Mouse (Mus musculus) lung, postnatal 36 days (tissue): ENCODE measurements at regions not wholly inside any gene's neighbourhood (a gene's known extent, or its start where the extent isn't known, plus 50 kb on each side); places are given as distances from the start of the nearest gene placed in this dataset.
"Not testable (repeated sequence)": the region's sequence is repeated elsewhere in the genome, so short reads cannot be mapped to it uniquely, and the experiment has no call there.

Source experiments
- DNase-seq: peaks from one replicate; pipeline ENCODE4 v3.0.0; 2022; ENCODE audit warnings: mixed read lengths

DNA sequence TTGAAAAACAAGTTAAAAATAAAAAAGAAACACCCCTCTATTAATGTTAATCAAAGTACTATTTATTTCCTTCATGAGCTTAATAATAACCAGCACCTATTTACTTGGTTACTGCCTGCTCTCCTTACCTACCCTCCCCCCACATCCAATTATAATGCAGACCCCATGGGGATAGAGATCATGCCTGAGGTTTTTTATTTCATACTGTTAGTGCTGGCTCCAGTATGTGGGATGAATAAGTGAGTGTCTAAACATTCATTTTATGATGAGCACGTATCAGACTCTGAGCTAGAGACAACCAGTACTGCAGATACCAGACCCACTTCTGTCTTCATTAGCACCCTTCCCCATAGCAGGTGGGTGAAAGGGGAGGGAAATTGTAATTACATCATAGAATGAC, 83.6 kb upstream of the Atp1b1 start:
- DNase-seq, result no peak

DNA sequence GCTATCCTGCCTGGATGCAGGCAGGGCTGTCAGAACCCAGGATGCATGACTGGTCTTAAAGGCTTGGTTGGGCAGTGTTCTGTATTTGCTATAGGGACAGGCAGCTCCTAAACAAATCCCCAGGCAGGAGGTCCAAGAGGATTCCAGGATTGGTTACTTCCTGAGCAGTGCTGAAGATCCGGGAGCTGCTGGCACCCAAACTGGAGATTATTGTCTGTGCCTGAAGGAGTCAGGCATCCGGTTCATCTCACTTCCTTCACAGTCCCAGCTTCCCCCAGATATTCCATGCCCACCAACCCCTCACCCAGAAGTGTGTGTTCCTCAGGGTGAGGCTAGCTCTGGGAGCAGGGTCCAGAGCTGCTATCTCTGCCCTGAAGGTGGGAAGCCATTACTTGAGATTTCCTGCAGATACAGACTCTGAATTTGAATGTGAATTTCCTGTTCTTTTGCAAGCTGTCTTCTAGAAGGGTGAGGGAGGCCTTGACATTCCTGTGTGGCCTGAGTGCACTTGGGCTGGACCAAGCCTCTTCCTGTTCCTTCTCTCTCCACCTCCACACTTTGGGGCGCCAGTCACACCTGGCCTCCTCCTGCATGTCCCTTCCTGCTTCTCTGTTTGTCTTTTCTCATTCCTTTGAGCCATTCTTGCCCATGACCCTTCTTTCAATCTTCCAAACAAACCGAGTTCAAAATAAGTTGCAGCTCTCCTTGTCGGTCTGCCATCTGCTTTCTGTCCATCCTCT, 80.3 kb upstream of the Atp1b1 start:
- peak; percentile 24 for DNase-seq

- DNase-seq, result no peak
These were observed 79.3 kb upstream of the Atp1b1 start for GRCm38 (mm10) chr1:164537324-164537948.

DNA sequence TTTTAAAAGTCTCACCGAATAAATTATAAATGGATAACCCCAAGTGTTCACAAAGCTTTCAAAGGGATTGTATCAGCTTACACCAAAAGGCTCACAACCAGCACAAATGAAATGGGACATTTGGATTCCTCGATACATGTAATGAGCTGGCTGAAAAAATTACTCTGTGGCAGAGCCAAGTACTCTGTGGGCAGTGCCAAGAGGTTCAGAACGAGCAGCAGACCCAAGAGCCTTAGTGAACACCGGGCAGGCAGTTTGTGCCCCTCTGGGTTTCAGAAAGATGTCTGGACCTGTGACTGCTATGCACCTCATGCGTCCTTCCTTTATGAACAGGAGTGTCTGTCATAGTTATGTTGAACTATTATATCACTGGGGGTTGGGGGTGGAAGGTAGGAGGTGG, 74.0 kb upstream of the Atp1b1 start:
- no peak for DNase-seq

DNA sequence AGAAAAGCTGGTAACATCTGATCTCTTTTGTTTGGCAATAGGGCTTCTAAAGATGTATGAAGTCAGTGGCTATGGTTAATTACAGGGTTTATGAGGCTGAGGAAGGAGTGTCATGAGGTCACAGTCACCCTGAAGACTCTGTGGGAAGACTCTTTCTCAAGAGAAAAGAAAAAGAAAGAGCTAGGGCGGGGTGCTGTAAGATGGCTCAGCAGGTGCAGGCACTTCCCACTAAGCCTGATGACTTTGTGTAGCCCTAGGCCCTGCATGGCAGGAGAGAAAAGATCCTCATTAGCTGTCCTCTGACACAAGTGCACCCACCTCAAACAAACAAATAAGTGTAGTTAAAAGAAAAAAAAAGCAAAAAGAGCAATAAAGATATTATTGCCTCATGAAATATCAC, 73.6 kb upstream of the Atp1b1 start:
- no peak for DNase-seq

DNA sequence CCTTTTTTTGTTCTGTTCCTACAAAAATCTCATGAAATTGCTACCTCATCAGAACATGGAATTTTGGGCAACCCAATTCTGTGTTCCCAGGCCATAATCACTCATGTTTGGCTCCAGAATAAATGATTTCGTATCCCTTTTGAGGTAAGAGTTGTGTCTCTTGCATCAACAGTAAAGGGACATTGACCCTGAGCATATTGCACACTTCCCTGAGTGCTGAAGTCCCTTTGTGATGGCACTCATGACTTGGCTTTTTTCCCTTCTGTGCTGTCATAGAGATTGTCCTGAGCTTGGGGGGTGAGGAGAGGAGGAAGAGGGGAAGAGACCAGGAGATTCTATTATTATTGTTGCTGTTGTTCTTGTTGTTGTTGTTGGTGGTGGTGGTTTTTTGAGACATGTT, 68.6 kb upstream of the Atp1b1 start:
- DNase-seq, result no peak

DNA sequence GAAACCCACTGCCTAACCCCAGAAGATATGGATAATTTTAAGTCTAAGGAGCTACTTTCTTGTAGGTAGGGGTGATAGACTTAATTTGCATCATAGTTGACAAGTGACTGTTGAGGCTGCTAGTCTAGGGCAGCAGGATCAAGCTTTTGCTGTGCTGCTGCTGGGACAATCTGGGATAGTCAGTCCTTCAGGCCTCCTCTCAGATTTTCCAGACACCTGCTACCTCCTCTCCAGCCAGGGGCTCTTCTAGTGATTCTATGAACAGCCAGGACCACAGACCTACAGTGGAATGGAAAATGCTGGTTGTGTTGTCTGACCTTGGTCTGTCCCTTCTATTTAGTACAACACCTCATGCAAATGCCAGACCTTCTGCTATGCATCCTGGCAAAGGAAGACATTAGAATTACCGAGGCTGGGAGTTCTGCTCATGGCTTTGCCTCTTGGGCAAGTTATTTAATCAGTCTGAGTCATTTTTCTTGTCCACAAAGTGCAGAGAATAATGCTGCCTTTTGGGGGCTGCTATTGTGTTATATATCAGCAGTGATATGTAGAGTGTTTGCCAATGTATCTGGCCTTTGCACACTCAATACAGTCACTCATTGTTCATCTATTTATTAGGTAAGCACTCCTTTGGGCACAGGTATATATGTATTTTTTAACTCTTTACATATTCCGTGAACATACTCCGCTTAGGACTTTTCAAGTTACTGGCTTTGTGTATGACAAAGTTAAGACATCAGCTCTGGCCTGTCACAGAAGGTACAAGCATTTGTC, 64.4 kb upstream of the Atp1b1 start:
- DNase-seq, result no peak

- peak; percentile 46 for DNase-seq
These were observed 63.4 kb upstream of the Atp1b1 start for GRCm38 (mm10) chr1:164521371-164522130.

- no peak for DNase-seq
These were observed 60.7 kb upstream of the Atp1b1 start for GRCm38 (mm10) chr1:164518866-164519265.

DNA sequence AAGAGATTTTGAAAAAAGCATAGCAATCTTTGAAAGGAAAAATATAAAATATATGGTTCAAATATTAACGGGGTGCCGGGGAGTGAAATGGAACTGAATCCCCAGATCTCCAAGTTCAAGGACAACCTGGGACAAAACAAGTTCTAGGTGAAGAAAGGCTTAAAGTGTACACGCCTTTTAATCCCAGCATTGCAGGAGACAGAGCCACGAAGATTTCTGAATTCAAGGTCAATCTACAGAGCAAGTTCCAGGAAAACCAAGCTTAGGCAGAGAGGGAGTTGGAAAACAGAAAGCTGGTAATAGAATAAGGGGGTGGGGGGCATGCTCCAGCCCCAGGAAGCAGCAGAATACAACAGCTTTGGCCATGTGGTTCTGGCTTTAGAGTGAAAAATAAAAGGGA, 60.2 kb upstream of the Atp1b1 start:
- no peak for DNase-seq

- DNase-seq, result not testable (repeated sequence)
These were observed 59.2 kb upstream of the Atp1b1 start for GRCm38 (mm10) chr1:164517362-164517761.

GRCm38 (mm10) chr1:164511628-164512385, 53.7 kb upstream of the Atp1b1 start:
- no peak for DNase-seq

GRCm38 (mm10) chr1:164509226-164509625, 51.1 kb upstream of the Atp1b1 start:
- no peak for DNase-seq

- no peak for DNase-seq
These were observed 50.4 kb upstream of the Atp1b1 start for GRCm38 (mm10) chr1:164508556-164508955.

GRCm38 (mm10) chr1:164508106-164508505, 50.0 kb upstream of the Atp1b1 start:
- DNase-seq, result no peak
